In genomic region chr4:126508110-126508899, GRCm38 (mm10) we compare ENCODE assay signal across 26 mouse cellular contexts. TPM values are rescaled to one million over a fixed set of nuclear protein-coding genes. Genes with fewer than 3 reads are reported as not detected.
DNase-seq lines count a peak whose midpoint lies in the region; ATAC-seq and TF ChIP-seq lines count a peak whose summit lies in the region.
"Had no signal": no experiment of that assay in that cellular context is flagged by ENCODE, and none has a peak within 500 bp of the region (broad histone marks: within the 10 kb centered on the region; RNA-seq: fewer than 3 reads in every experiment).

No protein-coding gene starts in this region.

- no peaks in the 10 kb centered on the region for H3K4me1 ChIP-seq in kidney, embryonic 14.5 days (ENCODE audit: control insufficient read depth, insufficient read depth, low read length)
- H3K4me1 ChIP-seq in intestine, embryonic 14.5 days (replicated peaks; ENCODE audit: control insufficient read depth, insufficient read depth, low read length) = no peaks in the 10 kb centered on the region
- H3K4me1 ChIP-seq in small intestine, adult 2 months (ENCODE audit: control insufficient read depth, insufficient read depth, insufficient read length, low read length) = peaks cover 6% of the 10 kb centered on the region; the same call in 1 of the 2 replicates
- no peaks in the 10 kb centered on the region for H3K4me1 ChIP-seq in midbrain, embryonic 16.5 days (ENCODE audit: control insufficient read depth, insufficient read depth, low read length)
- H3K4me1 ChIP-seq: limb, embryonic 13.5 days; midbrain, embryonic 12.5 days had no signal

- no peak for ATAC-seq in kidney, embryonic 14.5 days (ENCODE audit: low FRiP score, low TSS enrichment)
- ATAC-seq in intestine, embryonic 14.5 days (replicated peaks; ENCODE audit: low FRiP score, low TSS enrichment, low read depth) = 0 out of 2 replicates have a peak, but pooled peaks have one; percentile 40
- no peak for ATAC-seq in midbrain, embryonic 16.5 days
- ATAC-seq: activated CD4-positive, CD25-positive, alpha-beta regulatory T cell, adult 4 months; hindbrain, embryonic 16.5 days; liver, embryonic 12.5 days had no signal

- H3K4me3 ChIP-seq in kidney, embryonic 14.5 days (ENCODE audit: low read length) = no peak overlapping the region
- no peak overlapping the region for H3K4me3 ChIP-seq in intestine, embryonic 14.5 days (ENCODE audit: low read depth, low read length)
- H3K4me3 ChIP-seq in small intestine, adult 2 months (ENCODE audit: low read depth, low read length) = no peak overlapping the region
- no peak overlapping the region for H3K4me3 ChIP-seq in midbrain, embryonic 16.5 days (ENCODE audit: low read depth, low read length)
- H3K4me3 ChIP-seq: limb, embryonic 13.5 days; liver, embryonic 12.5 days; midbrain, embryonic 12.5 days had no signal

- 62% methylated on average over 14 of the region's 14 CpGs for WGBS in kidney, embryonic 14.5 days
- 53% methylated on average over 14 of the region's 14 CpGs for WGBS in intestine, embryonic 14.5 days
- WGBS in small intestine, adult 2 months = 35% methylated on average over 14 of the region's 14 CpGs
- 80% methylated on average over 14 of the region's 14 CpGs for WGBS in midbrain, embryonic 16.5 days

- no peak overlapping the region for H3K9ac ChIP-seq in kidney, embryonic 14.5 days (ENCODE audit: low read depth, low read length)
- no peak overlapping the region for H3K9ac ChIP-seq in intestine, embryonic 14.5 days (ENCODE audit: low read length)
- H3K9ac ChIP-seq in midbrain, embryonic 16.5 days (ENCODE audit: low read depth, low read length) = no peak overlapping the region
- H3K9ac ChIP-seq: limb, embryonic 13.5 days; liver, embryonic 12.5 days; midbrain, embryonic 12.5 days had no signal

- no peak for TF ChIP-seq POLR2A in small intestine, adult 2 months (IDR thresholded peaks at IDR 0.05; ENCODE audit: low read depth, low read length)

- no peak overlapping the region for H3K4me2 ChIP-seq in kidney, embryonic 14.5 days (replicated peaks; ENCODE audit: low read depth, low read length)
- H3K4me2 ChIP-seq in intestine, embryonic 14.5 days (ENCODE audit: low read length) = no peak overlapping the region
- no peak overlapping the region for H3K4me2 ChIP-seq in midbrain, embryonic 16.5 days (ENCODE audit: low read length)
- H3K4me2 ChIP-seq: limb, embryonic 13.5 days; liver, embryonic 12.5 days; midbrain, embryonic 12.5 days had no signal

- TF ChIP-seq CTCF in small intestine, adult 2 months (IDR thresholded peaks at IDR 0.05; ENCODE audit: extremely low read depth, insufficient read length, insufficient replicate concordance, low read depth, low read length) = no peak

- no peak overlapping the region for H3K27ac ChIP-seq in kidney, embryonic 14.5 days (ENCODE audit: low read depth, low read length)
- H3K27ac ChIP-seq in intestine, embryonic 14.5 days (ENCODE audit: low read depth) = no peak overlapping the region
- peak overlapping the region; percentile 44 for H3K27ac ChIP-seq in small intestine, adult 2 months (ENCODE audit: insufficient read depth, low read depth, low read length)
- no peak overlapping the region for H3K27ac ChIP-seq in midbrain, embryonic 16.5 days (ENCODE audit: low read length)
- H3K27ac ChIP-seq: limb, embryonic 13.5 days; liver, embryonic 12.5 days; midbrain, embryonic 12.5 days had no signal

- H3K27me3 ChIP-seq in kidney, embryonic 14.5 days (ENCODE audit: control insufficient read depth, insufficient read depth, low read length) = no peaks in the 10 kb centered on the region
- H3K27me3 ChIP-seq in intestine, embryonic 14.5 days (replicated peaks; ENCODE audit: control insufficient read depth, insufficient read depth, low read length) = no peaks in the 10 kb centered on the region
- no peaks in the 10 kb centered on the region for H3K27me3 ChIP-seq in small intestine, adult 2 months (ENCODE audit: control insufficient read depth, insufficient read depth, low read length)
- H3K27me3 ChIP-seq in midbrain, embryonic 16.5 days (ENCODE audit: control insufficient read depth, insufficient read depth, low read depth, low read length) = no peaks in the 10 kb centered on the region
- H3K27me3 ChIP-seq: CH12.LX; limb, embryonic 13.5 days; liver, embryonic 12.5 days; midbrain, embryonic 12.5 days had no signal

- no peaks in the 10 kb centered on the region for H3K36me3 ChIP-seq in kidney, embryonic 14.5 days (ENCODE audit: control insufficient read depth, insufficient read depth, low read length)
- no peaks in the 10 kb centered on the region for H3K36me3 ChIP-seq in intestine, embryonic 14.5 days (ENCODE audit: control insufficient read depth, insufficient read depth, low read length)
- no peaks in the 10 kb centered on the region for H3K36me3 ChIP-seq in small intestine, adult 2 months (ENCODE audit: control insufficient read depth, insufficient read depth, low read length)
- peaks cover 49% of the 10 kb centered on the region for H3K36me3 ChIP-seq in midbrain, embryonic 16.5 days (ENCODE audit: control insufficient read depth, insufficient read depth, low read length)
- H3K36me3 ChIP-seq: G1E; liver, embryonic 12.5 days had no signal

- H3K9me3 ChIP-seq in kidney, embryonic 14.5 days (ENCODE audit: control insufficient read depth, low read length) = no peaks in the 10 kb centered on the region
- H3K9me3 ChIP-seq in intestine, embryonic 14.5 days (ENCODE audit: control insufficient read depth, low read length) = no peaks in the 10 kb centered on the region
- H3K9me3 ChIP-seq in midbrain, embryonic 16.5 days (replicated peaks; ENCODE audit: control insufficient read depth, low read length, poor library complexity, severe bottlenecking) = no peaks in the 10 kb centered on the region
- H3K9me3 ChIP-seq: G1E; limb, embryonic 13.5 days; liver, embryonic 12.5 days; midbrain, embryonic 12.5 days had no signal

- DNase-seq in kidney, postnatal 36 days = peak; percentile 7 to 8
- peak; percentile 52 for DNase-seq in intestine, embryonic 14.5 days (ENCODE audit: low spot score)
- no peak for DNase-seq in cerebellum, postnatal 10 days
- DNase-seq in spleen, postnatal 14 days (ENCODE audit: low spot score in 2 of 2) = no peak
- DNase-seq: adrenal gland, postnatal 10 days; B cell, adult 2 months; cerebellum, adult 2 months; cerebellum, postnatal 36 days; gastrocnemius, postnatal 36 days; heart, postnatal 4 days; kidney, adult 18-20 months; kidney, postnatal 4 days; lung, adult 18-20 months; lung, postnatal 10 days; right cerebral cortex, postnatal 4 days; thymus, postnatal 14 days had no signal

RNA-seq across cellular contexts. Expression of gene Ago4, which starts 25.0 kb away (rescaled TPM):
- polyA plus RNA-seq in kidney, embryonic 14.5 days (2014; fragmentation: Nextera tagmentation; extraction: Ambion mirVana) = 1.3 and 1.9 TPM in 2 replicates
- polyA plus RNA-seq in intestine, embryonic 14.5 days (2014; fragmentation: Nextera tagmentation; extraction: Ambion mirVana) = 1.4 TPM in 2 replicates
- 0.22 and 0.63 TPM in 2 replicates for polyA plus RNA-seq in small intestine, adult 2 months (2012; rRNA removed)
- 8.4 and 11.6 TPM in 2 replicates for polyA plus RNA-seq in midbrain, embryonic 16.5 days (2015; fragmentation: Nextera tagmentation; extraction: Ambion mirVana)
- polyA plus RNA-seq: G1E had no signal

RNA-seq across cellular contexts. Expression of gene Ago1, which starts 39.9 kb away (rescaled TPM):
- polyA plus RNA-seq in kidney, embryonic 14.5 days (2014; fragmentation: Nextera tagmentation; extraction: Ambion mirVana) = 8.0 and 8.4 TPM in 2 replicates
- polyA plus RNA-seq in intestine, embryonic 14.5 days (2014; fragmentation: Nextera tagmentation; extraction: Ambion mirVana) = 8.0 and 8.9 TPM in 2 replicates
- 7.2 and 13.0 TPM in 2 replicates for polyA plus RNA-seq in small intestine, adult 2 months (2012; rRNA removed)
- polyA plus RNA-seq in midbrain, embryonic 16.5 days (2015; fragmentation: Nextera tagmentation; extraction: Ambion mirVana) = 8.8 and 10.0 TPM in 2 replicates

RNA-seq across cellular contexts. Expression of gene Clspn, which starts 48.4 kb away (rescaled TPM):
- 45.4 and 54.1 TPM in 2 replicates for polyA plus RNA-seq in kidney, embryonic 14.5 days (2014; fragmentation: Nextera tagmentation; extraction: Ambion mirVana)
- polyA plus RNA-seq in intestine, embryonic 14.5 days (2014; fragmentation: Nextera tagmentation; extraction: Ambion mirVana) = 40.9 and 41.0 TPM in 2 replicates
- polyA plus RNA-seq in small intestine, adult 2 months (2012; rRNA removed) = 0.20 and 0.53 TPM in 2 replicates
- polyA plus RNA-seq in midbrain, embryonic 16.5 days (2015; fragmentation: Nextera tagmentation; extraction: Ambion mirVana) = 3.4 and 3.9 TPM in 2 replicates

Comparison
In these comparisons a context has a peak if more than half of its experiments do, and no peak if none do; other contexts are left out.
1. DNase-seq: peak in kidney, postnatal 36 days (2 of 2) and intestine, embryonic 14.5 days (single experiment); none in cerebellum, postnatal 10 days (0 of 2) and spleen, postnatal 14 days (0 of 2).